ENCODE assay signal across 7 mouse cellular contexts in genomic region chr13:55321434-55322129, GRCm38 (mm10). TPM values are rescaled to one million over a fixed set of nuclear protein-coding genes. Genes with fewer than 3 reads are reported as not detected.
A peak's percentile ranks its signal among the peaks of the same experiment; 100 is the strongest.
DNase-seq lines count a peak whose midpoint lies in the region; ATAC-seq and TF ChIP-seq lines count a peak whose summit lies in the region.

TSS of gene Rab24 (minus strand) at chr13:55321946.

- peak; percentile 58; the same call in 1 of the 2 replicates for TF ChIP-seq POLR2A in small intestine, adult 2 months (IDR thresholded peaks at IDR 0.05; ENCODE audit: low read depth, low read length)

- H3K4me3 ChIP-seq in embryonic facial prominence, embryonic 10.5 days: peak within 1 kb of the TSS; percentile 90
- peak within 1 kb of the TSS; percentile 70 for H3K4me3 ChIP-seq in intestine, postnatal 0 days (ENCODE audit: low read depth, low read length)
- H3K4me3 ChIP-seq in limb, embryonic 11.5 days (ENCODE audit: low read depth, low read length): peak within 1 kb of the TSS; percentile 96
- peak within 1 kb of the TSS; percentile 95 for H3K4me3 ChIP-seq in midbrain, embryonic 13.5 days (replicated peaks)
- H3K4me3 ChIP-seq in small intestine, adult 2 months (ENCODE audit: low read depth, low read length): peak within 1 kb of the TSS; percentile 71

- peak within 1 kb of the TSS; percentile 85 for H3K9ac ChIP-seq in intestine, postnatal 0 days (ENCODE audit: low read depth, low read length)
- peak within 1 kb of the TSS; percentile 91 for H3K9ac ChIP-seq in limb, embryonic 11.5 days (ENCODE audit: low read length)
- H3K9ac ChIP-seq in midbrain, embryonic 13.5 days (replicated peaks): peak within 1 kb of the TSS; percentile 95

- peaks cover 81% of the 10 kb centered on the region for H3K36me3 ChIP-seq in embryonic facial prominence, embryonic 10.5 days (replicated peaks)
- H3K36me3 ChIP-seq in intestine, postnatal 0 days (ENCODE audit: control insufficient read depth, insufficient read depth): peaks cover 43% of the 10 kb centered on the region
- H3K36me3 ChIP-seq in limb, embryonic 11.5 days (ENCODE audit: control insufficient read depth, insufficient read depth, low read length): peaks cover 11% of the 10 kb centered on the region
- H3K36me3 ChIP-seq in midbrain, embryonic 13.5 days: peaks cover 66% of the 10 kb centered on the region
- peaks cover 47% of the 10 kb centered on the region for H3K36me3 ChIP-seq in small intestine, adult 2 months (ENCODE audit: control insufficient read depth, insufficient read depth, low read length)

- no peaks in the 10 kb centered on the region for H3K27me3 ChIP-seq in embryonic facial prominence, embryonic 10.5 days (replicated peaks; ENCODE audit: low read depth, poor library complexity, severe bottlenecking)
- H3K27me3 ChIP-seq in intestine, postnatal 0 days (replicated peaks; ENCODE audit: control insufficient read depth, insufficient read depth, low read length): no peaks in the 10 kb centered on the region
- no peaks in the 10 kb centered on the region for H3K27me3 ChIP-seq in limb, embryonic 11.5 days (ENCODE audit: control insufficient read depth, insufficient read depth, low read length)
- H3K27me3 ChIP-seq in midbrain, embryonic 13.5 days: no peaks in the 10 kb centered on the region
- no peaks in the 10 kb centered on the region for H3K27me3 ChIP-seq in small intestine, adult 2 months (ENCODE audit: control insufficient read depth, insufficient read depth, low read length)

- H3K27ac ChIP-seq in embryonic facial prominence, embryonic 10.5 days (replicated peaks): peak within 1 kb of the TSS; percentile 92
- peak within 1 kb of the TSS; percentile 93 for H3K27ac ChIP-seq in intestine, postnatal 0 days (ENCODE audit: low read depth, low read length)
- no peak within 1 kb of the TSS; the same call in 1 of the 2 replicates for H3K27ac ChIP-seq in limb, embryonic 11.5 days (replicated peaks; ENCODE audit: low read depth, low read length)
- H3K27ac ChIP-seq in midbrain, embryonic 13.5 days: peak within 1 kb of the TSS; percentile 82
- peak within 1 kb of the TSS; percentile 87 for H3K27ac ChIP-seq in small intestine, adult 2 months (ENCODE audit: insufficient read depth, low read depth, low read length)

- peak; percentile 79 for ATAC-seq in intestine, postnatal 0 days
- ATAC-seq in limb, embryonic 11.5 days (ENCODE audit: insufficient number of reproducible peaks, low FRiP score, low TSS enrichment, low read depth): peak; percentile 80
- ATAC-seq in midbrain, embryonic 13.5 days: peak; percentile 92

- TF ChIP-seq CTCF in intestine, postnatal 0 days (IDR thresholded peaks at IDR 0.05; ENCODE audit: low read depth): 0 out of 2 replicates have a peak, but pooled peaks have one; percentile 2
- TF ChIP-seq CTCF in small intestine, adult 2 months (IDR thresholded peaks at IDR 0.05; ENCODE audit: extremely low read depth, insufficient read length, insufficient replicate concordance, low read depth, low read length): no peak

- under 1% methylated on average over 73 of the region's 73 CpGs for WGBS in embryonic facial prominence, embryonic 10.5 days
- WGBS in intestine, postnatal 0 days: under 1% methylated on average over 73 of the region's 73 CpGs
- WGBS in limb, embryonic 11.5 days: under 1% methylated on average over 73 of the region's 73 CpGs
- under 1% methylated on average over 73 of the region's 73 CpGs for WGBS in midbrain, embryonic 13.5 days
- WGBS in small intestine, adult 2 months: under 1% methylated on average over 73 of the region's 73 CpGs

- H3K4me2 ChIP-seq in intestine, postnatal 0 days (replicated peaks; ENCODE audit: low read depth): peak within 1 kb of the TSS; percentile 82
- peak within 1 kb of the TSS; percentile 95 for H3K4me2 ChIP-seq in limb, embryonic 11.5 days (ENCODE audit: low read depth, severe bottlenecking)
- H3K4me2 ChIP-seq in midbrain, embryonic 13.5 days (replicated peaks): peak within 1 kb of the TSS; percentile 93

- peaks cover 34% of the 10 kb centered on the region for H3K4me1 ChIP-seq in embryonic facial prominence, embryonic 10.5 days
- H3K4me1 ChIP-seq in intestine, postnatal 0 days (replicated peaks; ENCODE audit: control insufficient read depth, insufficient read depth, low read length): peaks cover 4% of the 10 kb centered on the region; the same call in 1 of the 2 replicates
- H3K4me1 ChIP-seq in limb, embryonic 11.5 days (ENCODE audit: control insufficient read depth, insufficient read depth, low read length): peaks cover 13% of the 10 kb centered on the region; the same call in 1 of the 2 replicates
- H3K4me1 ChIP-seq in midbrain, embryonic 13.5 days (replicated peaks): peaks cover 32% of the 10 kb centered on the region
- H3K4me1 ChIP-seq in small intestine, adult 2 months (ENCODE audit: control insufficient read depth, insufficient read depth, insufficient read length, low read length): peaks cover 19% of the 10 kb centered on the region

- peak; percentile 92 for DNase-seq in adrenal gland, postnatal 14 days
- DNase-seq in embryonic facial prominence, embryonic 10.5 days (ENCODE audit: low spot score): peak; percentile 93
- no peak for DNase-seq in gonadal fat pad, adult 2 months (ENCODE audit: low read depth)
- DNase-seq in limb, embryonic 11.5 days (ENCODE audit: low spot score): peak; percentile 91

- H3K9me3 ChIP-seq in embryonic facial prominence, embryonic 10.5 days: no peaks in the 10 kb centered on the region
- H3K9me3 ChIP-seq in intestine, postnatal 0 days (ENCODE audit: control insufficient read depth): no peaks in the 10 kb centered on the region
- H3K9me3 ChIP-seq in limb, embryonic 11.5 days (ENCODE audit: control insufficient read depth, low read length): no peaks in the 10 kb centered on the region
- H3K9me3 ChIP-seq in midbrain, embryonic 13.5 days: no peaks in the 10 kb centered on the region

RNA-seq across cellular contexts. Expression of gene Rab24, which starts in this region (rescaled TPM):
- 53.7 and 60.7 TPM in 2 replicates for total RNA-seq in adrenal gland, postnatal 14 days (2021)
- 70.4 and 73.3 TPM in 2 replicates for polyA plus RNA-seq in embryonic facial prominence, embryonic 10.5 days (2016; fragmentation: Nextera tagmentation; extraction: Ambion mirVana)
- 82.7 and 84.8 TPM in 2 replicates for polyA plus RNA-seq in gonadal fat pad, adult 2 months (2012; rRNA removed)
- 142 and 156 TPM in 2 replicates for polyA plus RNA-seq in intestine, postnatal 0 days (2015; fragmentation: Nextera tagmentation; extraction: Ambion mirVana)
- 90.6 and 97.4 TPM in 2 replicates for polyA plus RNA-seq in limb, embryonic 11.5 days (2014; fragmentation: Nextera tagmentation; extraction: Ambion mirVana)
- polyA plus RNA-seq in midbrain, embryonic 13.5 days (2015; fragmentation: Nextera tagmentation; extraction: Ambion mirVana): 99.5 and 108 TPM in 2 replicates
- 54.9 and 101 TPM in 2 replicates for polyA plus RNA-seq in small intestine, adult 2 months (2012; rRNA removed)
